Mouse (Mus musculus) right cerebral cortex, adult 18-20 months (tissue): Measurements from ENCODE around the gene Galns.
"Not testable (repeated sequence)": the region's sequence is repeated elsewhere in the genome, so short reads cannot be mapped to it uniquely, and the experiment has no call there.

Experiments
- DNase-seq: peaks from one replicate; pipeline ENCODE4 v3.0.0; 2022; ENCODE audit warnings: mixed read lengths

Gene Galns

GRCm38 (mm10) chr8:122586171-122586570 lies 25.1 kb downstream of the Galns start:
- DNase-seq: no peak

DNA sequence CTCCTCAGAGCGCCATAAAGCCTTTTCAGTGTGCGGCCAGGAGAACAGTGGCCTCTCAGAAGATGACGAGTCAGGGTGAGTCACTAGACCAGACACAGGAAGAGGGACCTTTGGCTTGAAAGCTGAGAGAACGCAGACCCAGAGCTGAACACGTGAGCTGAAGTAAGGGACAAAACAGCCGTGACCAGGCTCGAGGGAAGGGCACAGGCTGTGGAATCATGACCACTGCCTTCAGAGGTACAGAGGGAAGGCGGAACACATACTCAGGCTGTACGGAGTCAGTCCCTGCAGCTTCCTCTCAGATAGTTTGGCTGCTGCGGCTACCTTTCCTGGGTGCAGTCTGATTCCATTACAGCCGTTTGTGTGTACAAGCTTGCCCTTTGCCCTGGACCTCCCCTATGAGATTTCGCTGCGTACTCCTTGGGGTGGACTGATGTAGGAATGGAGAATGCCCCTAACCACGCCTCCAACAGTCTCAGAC lies 25.8 kb downstream of the Galns start:
- no peak for DNase-seq

DNA sequence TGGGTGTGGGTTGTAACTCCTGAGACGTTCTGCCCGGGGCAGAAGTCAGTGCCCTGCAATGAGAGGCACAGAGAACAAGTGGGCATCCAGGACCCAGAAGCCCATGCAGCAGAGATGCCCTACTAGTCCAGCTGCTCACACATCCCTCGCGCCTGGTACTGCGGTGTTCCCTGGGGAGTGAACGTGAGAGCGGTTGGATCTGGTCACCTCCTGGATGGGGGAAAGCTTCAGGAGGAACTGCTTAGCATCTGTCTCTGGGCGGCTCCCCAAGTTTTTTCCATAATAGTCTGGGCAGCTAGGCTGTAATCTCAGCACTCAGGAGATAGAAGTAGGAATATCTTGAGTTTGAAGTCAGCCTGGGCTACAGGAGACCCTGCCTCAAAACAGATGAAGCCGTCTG lies 26.3 kb downstream of the Galns start:
- DNase-seq: no peak

DNA sequence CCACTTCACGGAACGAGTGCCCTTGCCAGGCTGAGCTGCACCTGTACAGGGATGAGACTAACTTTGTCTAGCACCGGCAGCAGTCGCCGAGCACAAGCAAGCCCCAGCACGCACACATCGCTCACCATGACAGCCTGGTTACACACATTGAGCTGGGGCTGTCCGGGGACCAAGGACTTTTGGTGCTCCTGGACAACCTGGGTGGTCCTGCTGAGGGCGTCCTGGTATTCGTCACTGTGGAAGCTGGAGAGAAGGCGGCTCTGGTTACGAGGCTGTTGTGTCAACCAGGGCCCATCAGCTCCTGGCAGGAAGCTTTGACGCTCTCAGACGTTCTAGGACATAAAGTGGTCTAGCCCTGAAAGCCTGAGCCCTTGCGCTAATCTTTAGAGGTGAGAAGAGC lies 30.3 kb downstream of the Galns start:
- no peak for DNase-seq

- no peak for DNase-seq
Observed at GRCm38 (mm10) chr8:122579196-122579595, 32.1 kb downstream of the Galns start.

- no peak for DNase-seq
Observed at GRCm38 (mm10) chr8:122577116-122577515, 34.1 kb downstream of the Galns start.

DNA sequence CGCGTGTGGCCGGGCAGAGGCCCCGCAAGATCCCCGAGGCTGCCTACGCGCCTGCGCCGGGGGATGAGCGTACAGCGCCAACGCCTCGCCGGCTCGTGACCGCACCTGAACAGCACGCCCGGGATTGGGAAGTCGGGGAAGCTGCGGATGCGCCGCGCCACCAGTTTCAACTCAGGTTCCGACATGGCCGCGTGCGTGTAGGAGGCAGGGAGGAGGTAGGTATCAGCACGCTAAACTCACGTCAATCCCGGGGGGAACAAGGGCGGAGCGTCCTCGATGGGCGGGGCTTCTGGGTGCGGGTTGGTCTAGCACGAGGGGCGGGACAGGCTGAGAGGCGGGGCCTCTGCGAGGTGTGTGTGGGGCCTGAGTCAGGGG lies 34.6 kb downstream of the Galns start, which contains the start of gene Aprt:
Aprt (minus strand) TSS at position 262 of the 375 bp plus-strand sequence.
- DNase-seq: peak; percentile 96

GRCm38 (mm10) chr8:122575735-122576647 lies 35.3 kb downstream of the Galns start:
- DNase-seq: no peak

DNA sequence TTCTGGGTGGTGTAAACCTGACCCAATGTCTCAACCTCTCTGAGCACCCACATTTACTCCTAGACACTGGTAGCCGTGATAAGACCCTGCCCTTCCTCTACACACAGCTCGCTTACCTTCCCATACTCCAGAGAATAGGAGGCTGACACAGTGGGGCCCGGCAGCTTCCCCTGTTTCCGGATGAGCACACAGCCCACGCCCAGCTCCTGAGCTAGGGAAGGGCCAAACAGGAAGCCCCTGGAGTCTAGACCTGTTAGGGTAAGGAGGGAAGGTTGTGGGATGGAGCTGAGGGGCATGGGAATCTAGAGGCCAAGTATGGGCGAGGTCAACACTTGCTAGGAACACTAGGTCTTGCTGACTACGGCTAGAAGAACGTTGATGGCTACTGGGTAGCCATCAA lies 36.0 kb downstream of the Galns start:
- DNase-seq: no peak

DNA sequence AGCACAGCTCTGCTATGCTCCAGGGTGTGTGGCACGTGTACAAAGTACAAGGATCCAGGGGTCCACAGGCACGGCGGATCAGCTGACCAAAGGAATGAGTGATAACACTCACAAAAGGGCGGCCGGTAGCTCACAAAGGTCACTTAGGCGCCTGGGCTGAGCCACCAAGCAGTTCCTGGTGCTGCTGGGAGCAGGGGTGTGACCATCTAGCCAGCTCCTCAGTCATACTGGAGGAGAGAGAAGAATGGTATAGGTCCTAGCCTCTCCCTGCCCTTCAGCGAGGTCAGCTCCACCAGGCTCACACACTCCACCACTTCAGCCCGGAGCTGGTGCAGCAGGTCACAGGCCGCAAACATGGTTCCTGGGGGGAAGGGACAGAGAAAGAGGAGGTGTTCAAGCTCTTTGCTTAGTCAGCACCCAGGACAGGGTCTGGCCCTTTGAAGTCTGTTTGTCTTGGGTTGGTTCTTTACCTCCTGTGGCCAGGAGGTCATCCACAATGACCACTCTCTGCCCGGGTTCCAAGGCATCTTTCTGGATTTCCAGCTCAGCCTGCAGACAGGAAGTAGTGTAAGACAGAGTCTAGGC lies 36.5 kb downstream of the Galns start:
- no peak for DNase-seq

DNA sequence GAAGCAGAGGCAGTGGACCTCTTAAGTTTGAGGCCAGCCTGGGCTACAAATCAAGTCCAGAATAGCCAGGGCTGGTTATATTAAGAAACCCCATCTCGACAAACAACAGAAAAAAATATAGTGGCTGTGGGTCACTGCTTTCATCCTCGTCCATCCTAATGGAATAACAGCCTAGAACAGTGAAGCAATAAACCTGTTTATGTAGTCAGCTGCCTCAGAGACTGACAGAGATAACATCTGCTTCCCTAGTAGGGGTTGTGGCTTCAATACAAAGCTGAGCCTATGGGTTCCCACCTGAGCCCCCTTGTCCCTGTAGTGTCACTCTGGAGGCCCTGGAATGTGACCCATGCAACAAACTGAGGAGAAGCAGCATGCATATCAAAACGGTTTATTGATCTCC lies 37.0 kb downstream of the Galns start:
- no peak for DNase-seq

GRCm38 (mm10) chr8:122573577-122573976 lies 37.7 kb downstream of the Galns start:
- DNase-seq: no peak

DNA sequence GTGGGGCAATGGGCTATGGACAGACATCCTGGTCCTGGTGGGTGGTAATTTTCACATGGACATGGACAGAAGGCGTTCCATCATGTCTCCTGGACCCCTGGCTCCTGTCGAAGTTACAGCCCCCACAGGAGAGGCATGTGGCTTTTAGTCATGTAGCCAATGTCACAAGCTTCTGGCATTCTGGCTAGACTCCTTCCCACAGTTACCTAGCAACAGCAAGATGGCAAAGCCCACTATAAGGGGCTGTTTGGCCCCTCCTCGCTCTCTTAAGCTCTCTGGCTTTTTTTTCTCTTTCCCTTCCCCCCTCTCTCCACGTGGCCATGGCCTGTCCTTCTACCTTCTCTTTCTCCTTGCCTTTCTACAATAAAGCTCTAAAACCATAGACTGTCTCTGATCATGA lies 38.1 kb downstream of the Galns start:
- not testable (repeated sequence) for DNase-seq

DNA sequence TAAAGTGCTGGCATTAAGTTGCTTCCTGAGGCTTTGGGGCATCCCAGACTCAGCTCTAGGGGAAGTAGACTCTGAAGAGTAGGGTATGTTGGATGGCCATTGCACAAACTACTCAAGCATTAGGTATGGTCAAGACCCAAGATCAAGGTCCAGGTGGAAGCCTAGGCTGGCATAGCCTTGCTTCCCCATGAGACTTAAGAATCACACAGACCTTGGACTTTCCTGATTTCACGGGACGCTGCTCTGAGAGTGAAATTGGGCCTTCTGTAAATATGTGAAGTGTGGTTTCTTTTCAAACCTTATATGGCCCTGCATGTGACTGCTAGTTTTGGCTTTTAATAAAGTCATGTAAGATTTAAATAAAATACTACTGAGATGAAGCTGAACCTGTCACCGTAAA lies 38.5 kb downstream of the Galns start:
- no peak for DNase-seq

GRCm38 (mm10) chr8:122571750-122572267 lies 39.5 kb downstream of the Galns start:
- DNase-seq: no peak

GRCm38 (mm10) chr8:122571153-122571552 lies 40.1 kb downstream of the Galns start:
- DNase-seq: no peak

GRCm38 (mm10) chr8:122569996-122570395 lies 41.3 kb downstream of the Galns start:
- no peak for DNase-seq

DNA sequence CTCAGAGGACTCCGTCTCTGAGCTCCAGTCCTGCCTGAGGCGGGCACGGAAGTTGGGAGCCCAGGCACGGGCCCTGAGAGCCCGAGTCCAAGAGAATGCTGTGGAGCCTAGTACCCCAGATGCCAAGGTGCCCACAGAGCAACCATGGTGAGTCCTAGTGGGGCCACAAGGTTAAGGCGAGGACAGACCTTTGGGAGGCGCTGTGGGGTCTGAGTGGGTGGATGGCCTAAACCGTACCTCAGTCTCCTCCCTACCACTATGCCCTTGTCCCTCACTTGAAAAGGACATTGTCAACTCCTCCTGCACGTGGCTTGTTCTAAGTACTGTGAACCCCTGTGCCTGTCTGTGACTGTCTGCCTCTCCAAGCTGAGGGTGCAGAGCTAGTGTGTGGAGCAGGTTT lies 41.9 kb downstream of the Galns start:
- no peak for DNase-seq

DNA sequence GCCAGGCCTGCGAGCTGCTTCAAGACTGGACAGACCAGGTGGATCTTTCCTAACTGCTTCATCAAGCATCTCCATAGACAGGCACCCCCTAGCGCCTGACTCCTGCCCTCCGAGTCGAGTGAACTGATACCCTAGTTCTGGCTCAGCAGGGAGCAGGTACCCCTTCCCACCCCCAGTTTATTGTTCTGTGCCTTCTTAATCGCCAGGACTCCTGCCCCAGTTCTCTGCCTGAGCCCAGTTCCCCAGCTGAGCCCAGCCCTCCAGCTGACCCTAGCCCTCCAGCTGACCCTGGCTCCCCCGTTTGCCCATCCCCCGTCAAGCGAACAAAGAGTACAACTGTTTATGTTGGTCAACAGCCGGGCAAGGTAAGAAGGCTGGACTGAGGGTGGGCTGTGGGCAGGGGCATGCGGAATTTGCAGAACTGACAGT lies 42.4 kb downstream of the Galns start:
- DNase-seq: no peak

DNA sequence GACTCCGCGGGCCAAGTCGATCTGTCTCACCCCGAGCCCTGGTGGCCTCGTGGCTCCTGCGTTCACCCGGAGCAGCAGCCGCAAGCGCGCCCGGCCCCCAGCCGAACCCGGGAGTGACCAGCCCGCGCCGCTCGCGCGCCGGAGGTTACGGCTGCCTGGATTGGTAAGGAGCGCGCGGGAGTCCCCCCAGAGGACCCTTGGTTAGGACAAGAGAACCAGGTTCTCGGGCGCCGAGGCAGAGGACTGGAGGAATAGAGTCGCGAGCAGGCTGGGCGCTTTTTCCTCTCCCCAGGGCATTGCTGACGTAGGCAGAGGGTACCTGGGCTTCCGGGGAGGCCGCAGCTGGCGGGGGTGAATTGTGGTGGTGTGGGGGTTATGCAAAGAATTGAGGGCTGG lies 43.2 kb downstream of the Galns start:
- DNase-seq: no peak

DNA sequence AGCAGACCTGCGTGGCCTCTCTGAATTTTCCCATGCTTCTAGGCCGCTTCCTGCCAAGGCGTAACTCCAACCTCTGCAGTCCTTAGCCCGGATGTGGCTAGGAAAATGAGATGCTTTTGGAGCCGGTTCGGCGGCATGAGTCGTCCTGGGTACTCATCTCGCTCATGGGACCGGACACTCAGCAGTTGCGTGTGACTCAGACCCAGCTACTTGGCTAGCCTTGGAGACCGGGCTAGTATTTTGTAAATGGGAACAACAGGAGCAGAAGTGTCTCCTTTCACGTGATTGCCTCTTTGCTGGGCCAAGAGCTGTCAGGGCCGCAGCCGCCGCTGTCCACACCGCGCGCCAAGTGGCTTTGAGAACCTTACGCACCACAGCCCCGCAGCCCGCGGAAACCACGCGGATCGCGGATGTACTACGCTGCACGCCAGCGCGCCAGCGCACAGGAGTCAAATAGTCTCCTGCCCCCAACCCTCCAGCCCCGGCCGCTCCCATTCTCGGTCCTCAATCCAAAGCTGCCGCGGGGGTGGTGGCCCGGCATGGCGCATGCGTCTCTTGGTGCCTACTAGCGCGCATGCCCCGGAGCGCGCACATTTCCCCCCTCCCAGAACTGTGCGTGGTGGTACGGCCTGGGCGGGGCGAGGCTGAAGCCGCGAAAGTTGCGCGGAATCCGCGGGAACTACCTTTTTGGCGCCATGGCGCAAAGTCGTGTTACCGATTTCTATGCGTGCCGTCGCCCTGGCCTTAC lies 43.7 kb downstream of the Galns start, which contains the start of gene Cdt1:
Cdt1 (plus strand) TSS at position 655 of the 748 bp plus-strand sequence.
- DNase-seq: peak; percentile 96

- DNase-seq: no peak
Observed at GRCm38 (mm10) chr8:122566766-122567165, 44.5 kb downstream of the Galns start.
